Mouse (Mus musculus): ENCODE results near the gene Egfl8. TPM values are rescaled to one million over a fixed set of nuclear protein-coding genes. Genes with fewer than 3 reads are reported as not detected.

Egfl8 gene
- 1 to 10 TPM in 1 of 2 experiments, under 1 TPM in 1; 0.85 to 1.1 TPM for total RNA-seq (2021)
- long read RNA-seq, experiment 1, partial matches to known transcripts = 0 of 1 reads
- long read RNA-seq, experiment 1, other reads (novel, unspliced or antisense) = 1 of 1 reads
- long read RNA-seq, experiment 2 = 0 reads

- no peak for DNase-seq
Measured at GRCm38 (mm10) chr17:34615871-34616270, at the start of gene Egfl8. Gene Egfl8 (minus strand): TSS chr17:34615971.

- DNase-seq = no peak
Measured at GRCm38 (mm10) chr17:34664472-34664871, 48.7 kb upstream of the Egfl8 start.

- DNase-seq = no peak
Measured at GRCm38 (mm10) chr17:34663558-34663957, 47.8 kb upstream of the Egfl8 start.

- no peak for DNase-seq
Measured at GRCm38 (mm10) chr17:34662978-34663377, 47.2 kb upstream of the Egfl8 start.

GRCm38 (mm10) chr17:34662468-34662867, 46.7 kb upstream of the Egfl8 start:
- DNase-seq = peak in 1 of 2 experiments; percentile 42

- peak; percentile 80 to 88 for DNase-seq
Measured at GRCm38 (mm10) chr17:34661121-34661591, 45.4 kb upstream of the Egfl8 start.

GRCm38 (mm10) chr17:34660259-34660820, 44.6 kb upstream of the Egfl8 start:
- peak; percentile 58 to 77 for DNase-seq

GRCm38 (mm10) chr17:34659897-34660214, 44.1 kb upstream of the Egfl8 start:
- DNase-seq = no peak

- DNase-seq = peak in 1 of 2 experiments; percentile 44
Measured at GRCm38 (mm10) chr17:34659181-34659896, 43.6 kb upstream of the Egfl8 start.

- DNase-seq = no peak
Measured at GRCm38 (mm10) chr17:34658591-34658990, 42.8 kb upstream of the Egfl8 start.

GRCm38 (mm10) chr17:34658145-34658544, 42.4 kb upstream of the Egfl8 start:
- no peak for DNase-seq

- peak in 1 of 2 experiments; percentile 51 for DNase-seq
Measured at GRCm38 (mm10) chr17:34657271-34657670, 41.5 kb upstream of the Egfl8 start.

- DNase-seq = peak; percentile 57 to 73
Measured at GRCm38 (mm10) chr17:34656666-34657065, 40.9 kb upstream of the Egfl8 start.

GRCm38 (mm10) chr17:34655581-34655991, 39.8 kb upstream of the Egfl8 start:
- DNase-seq = peak; percentile 93 to 97

- no peak for DNase-seq
Measured at GRCm38 (mm10) chr17:34655160-34655559, 39.4 kb upstream of the Egfl8 start.

GRCm38 (mm10) chr17:34654392-34654791, 38.6 kb upstream of the Egfl8 start:
- no peak for DNase-seq

- DNase-seq = peak; percentile 69 to 89
Measured at GRCm38 (mm10) chr17:34653746-34654285, 38.0 kb upstream of the Egfl8 start.

GRCm38 (mm10) chr17:34652985-34653384, 37.2 kb upstream of the Egfl8 start:
- DNase-seq = no peak

GRCm38 (mm10) chr17:34652546-34652945, 36.8 kb upstream of the Egfl8 start:
- DNase-seq = no peak

GRCm38 (mm10) chr17:34651507-34652221, 35.9 kb upstream of the Egfl8 start:
- no peak for DNase-seq

- no peak for DNase-seq
Measured at GRCm38 (mm10) chr17:34650781-34651180, 35.0 kb upstream of the Egfl8 start.

GRCm38 (mm10) chr17:34649106-34649864, 33.5 kb upstream of the Egfl8 start:
- DNase-seq = peak in 1 of 2 experiments; percentile 10

Data from heart, adult 18-20 months (tissue).